Mouse (Mus musculus) ES-E14 (cell line): ENCODE results near the gene Prorsd1. TPM values are rescaled to one million over a fixed set of nuclear protein-coding genes. Genes with fewer than 3 reads are reported as not detected.
A peak's percentile ranks its signal among the peaks of the same experiment; 100 is the strongest.

Experiments used
- DNase-seq: peaks from one replicate; pipeline ENCODE4 v3.0.0-alpha.2; 2013; ENCODE audit warnings: low read depth, low spot score
- H3K27ac ChIP-seq: 2 replicates; pipeline ENCODE4 v1.5.1; 2012; ENCODE audit warnings: low read depth, mild to moderate bottlenecking, low read length, moderate library complexity, mixed read lengths; ENCODE audit not compliant: poor library complexity, insufficient read depth, severe bottlenecking
- H3K36me3 ChIP-seq: 2 replicates; pipeline ENCODE4 v1.6.1; 2012; ENCODE audit warnings: mild to moderate bottlenecking, low read length, moderate library complexity, mixed read lengths; ENCODE audit not compliant: control insufficient read depth, poor library complexity, insufficient read depth, severe bottlenecking
- H3K4me1 ChIP-seq, 2 experiments: fragments of 150-350 bp in 1 of 2; sonication (generic) in 1 of 2; 2 replicates each; pipeline ENCODE4 v1.6.1; 2012; ENCODE audit warnings: low read length in 2 of 2, mild to moderate bottlenecking in 1 of 2, mixed read lengths in 1 of 2; ENCODE audit not compliant: control insufficient read depth in 2 of 2, insufficient read depth in 2 of 2, poor library complexity in 1 of 2
- H3K4me3 ChIP-seq, 2 experiments: fragments of 150-350 bp in 1 of 2; sonication (generic) in 1 of 2; 2 replicates each; pipeline ENCODE4 v1.5.1; 2012; ENCODE audit warnings: low read length in 2 of 2, low read depth in 1 of 2, mild to moderate bottlenecking in 1 of 2, mixed read lengths in 1 of 2; ENCODE audit not compliant: insufficient read depth in 1 of 2, poor library complexity in 1 of 2, severe bottlenecking in 1 of 2
- H3K9ac ChIP-seq: 2 replicates; pipeline ENCODE4 v1.6.1; 2012; ENCODE audit warnings: low read depth, mild to moderate bottlenecking, low read length, mixed read lengths; ENCODE audit not compliant: poor library complexity, insufficient read depth, severe bottlenecking
- H3K9me3 ChIP-seq: fragments of 150-350 bp; sonication (generic); 2 replicates; pipeline ENCODE4 v1.6.1; 2012; ENCODE audit warnings: low read depth, mild to moderate bottlenecking, low read length; ENCODE audit not compliant: control insufficient read depth, insufficient read depth
- CHD2 ChIP-seq: IDR thresholded peaks from 2 replicates; pipeline ENCODE4 v1.6.1; 2014; ENCODE audit warnings: mild to moderate bottlenecking, low read depth, low read length, inconsistent platforms
- HCFC1 ChIP-seq: IDR thresholded peaks from 2 replicates; pipeline ENCODE4 v1.6.1; 2012; ENCODE audit warnings: low read length, inconsistent platforms, borderline replicate concordance; ENCODE audit not compliant: insufficient read depth
- MAFK ChIP-seq: IDR thresholded peaks from 2 replicates; pipeline ENCODE4 v1.6.1; 2014; ENCODE audit warnings: mild to moderate bottlenecking, low read depth, low read length, inconsistent platforms; ENCODE audit not compliant: insufficient read depth
- ZC3H11A ChIP-seq: IDR thresholded peaks from 2 replicates; pipeline ENCODE4 v1.6.1; 2012; ENCODE audit warnings: low read depth, mild to moderate bottlenecking, inconsistent platforms, low read length, borderline replicate concordance
- ZNF384 ChIP-seq: IDR thresholded peaks from 2 replicates; pipeline ENCODE4 v1.6.1; 2012; ENCODE audit warnings: low read depth, low read length, inconsistent platforms
- in situ Hi-C, 2 experiments: fragments of 600-800 bp; cut with MboI; formaldehyde crosslinking; loops; one replicate each; pipeline ENCODE4 v1.15.1; 2025; ENCODE audit warnings: low sequenced_read_pairs in 2 of 2, inconsistent platforms in 1 of 2; ENCODE audit not compliant: unreplicated experiment in 2 of 2
- total RNA-seq: library from RNA; depleted of rRNA; stranded (reverse); fragments of 300-350 nt; gene quantifications from 2 replicates; pipeline ENCODE4 v1.2.3, GENCODE M21; 2012

The Prorsd1 gene
- total RNA-seq, 1 experiment, result 12.4 TPM

DNA sequence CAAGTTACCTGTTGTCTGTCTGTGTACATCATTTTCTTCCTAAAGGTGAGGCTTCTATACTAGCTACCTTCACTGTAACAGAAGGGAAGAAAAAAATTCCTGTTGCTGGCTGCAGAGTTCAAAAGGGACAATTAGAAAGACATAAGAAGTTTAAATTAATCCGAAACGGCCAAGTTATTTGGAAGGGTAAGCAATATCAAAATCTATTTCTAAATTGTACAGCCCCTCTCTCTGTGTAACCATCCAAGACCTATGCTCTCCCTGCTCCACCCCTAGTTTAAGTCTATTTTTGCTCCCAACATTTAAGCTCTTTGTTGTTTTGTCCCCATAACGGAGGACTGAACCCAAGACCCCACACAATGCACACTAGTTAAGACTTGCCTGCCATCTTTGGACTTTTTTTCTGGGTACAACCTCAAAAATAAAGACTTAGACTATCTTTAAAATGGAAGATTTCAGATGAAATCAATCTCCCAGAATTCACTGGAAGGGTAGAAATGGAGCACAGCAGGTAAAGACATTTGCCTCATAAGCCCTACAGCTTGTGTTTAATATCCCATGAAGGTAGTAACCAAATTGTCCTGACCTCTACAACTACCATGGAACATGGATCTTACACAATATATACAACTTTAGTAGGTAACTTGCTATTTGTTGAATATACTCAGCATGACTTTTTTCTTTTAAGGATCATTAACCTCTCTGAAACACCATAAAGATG lies 29.6 kb upstream of the Prorsd1 start:
- no peak overlapping the region for H3K4me3 ChIP-seq
- no peak for DNase-seq
- in situ Hi-C loops, result no loop called here
- H3K9ac ChIP-seq, result no peak overlapping the region
- peaks cover 17% of the 10 kb centered on the region for H3K36me3 ChIP-seq
- H3K4me1 ChIP-seq, result no peaks in the 10 kb centered on the region
- H3K9me3 ChIP-seq, result no peaks in the 10 kb centered on the region
- H3K27ac ChIP-seq, result no peak overlapping the region; the same call in 1 of the 2 replicates
- TF ChIP-seq ZC3H11A (no peak), HCFC1 (no peak), ZNF384 (no peak), CHD2 (peak; percentile 29; the same call in 1 of the 2 replicates)

- Histone ChIP-seq H3K9ac (no peak overlapping the region), H3K36me3 (peaks cover 10% of the 10 kb centered on the region), H3K4me1 (no peaks in the 10 kb centered on the region), H3K4me3 (no peak overlapping the region), H3K9me3 (no peaks in the 10 kb centered on the region), H3K27ac (no peak overlapping the region)
- in situ Hi-C loops, result no loop called here
- DNase-seq, result no peak
- TF ChIP-seq HCFC1, result no peak
- TF ChIP-seq MAFK, result no peak
- no peak for TF ChIP-seq ZC3H11A
- TF ChIP-seq CHD2, result no peak
- no peak for TF ChIP-seq ZNF384
Observed at GRCm38 (mm10) chr11:29538201-29538600, 23.4 kb upstream of the Prorsd1 start.

DNA sequence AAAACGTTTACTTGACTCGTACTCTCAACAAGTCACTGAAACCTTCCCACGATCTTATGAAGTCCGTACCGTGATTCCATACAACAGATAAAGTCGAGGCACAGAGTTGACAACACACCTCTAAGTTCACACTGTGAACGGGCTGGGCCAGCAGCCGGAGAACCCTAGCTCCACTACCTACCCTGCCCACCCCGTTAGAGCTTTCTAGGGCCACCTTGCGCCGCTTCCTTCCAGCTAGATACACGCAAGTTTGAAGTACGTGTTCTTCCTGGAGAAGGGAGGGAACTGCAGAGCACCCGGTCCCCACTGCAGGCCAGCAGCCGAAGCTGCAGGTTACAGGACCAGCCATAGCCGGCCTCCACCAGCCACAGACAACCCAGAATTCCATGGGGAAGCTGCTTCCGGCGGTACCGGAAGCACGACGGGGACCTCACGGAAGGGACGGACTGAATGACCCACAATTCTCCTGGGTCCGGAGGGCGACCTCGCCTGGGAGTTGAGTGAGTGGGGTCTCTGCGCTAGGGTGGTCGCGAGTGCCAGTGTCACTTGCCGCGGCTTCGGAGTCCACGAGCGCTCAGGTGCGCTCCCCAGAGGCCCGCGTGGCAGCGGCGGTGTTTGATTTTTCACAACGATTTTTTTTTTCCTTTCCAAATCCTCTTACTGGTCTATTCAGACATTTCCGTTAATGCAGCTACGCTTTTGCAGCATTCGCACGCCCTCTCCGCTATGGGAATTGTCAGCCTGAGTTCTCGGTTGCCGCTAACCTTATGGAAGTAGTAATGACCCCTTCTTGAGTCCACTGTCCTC lies 11.4 kb upstream of the Prorsd1 start, which contains the start of gene Mtif2:
Gene Mtif2, plus strand, starts transcription at position 421 of the 807 bp plus-strand sequence.
- TF ChIP-seq HCFC1 (peak; percentile 84), CHD2 (no peak), MAFK (no peak), ZNF384 (peak; percentile 55; the same call in 1 of the 2 replicates), ZC3H11A (no peak)
- in situ Hi-C loops, result no loop called here
- Histone ChIP-seq H3K27ac (peak within 1 kb of the TSS; percentile 61), H3K9ac (peak within 1 kb of the TSS; percentile 87), H3K9me3 (no peaks in the 10 kb centered on the region), H3K36me3 (peaks cover 2% of the 10 kb centered on the region; the same call in 1 of the 2 replicates), H3K4me3 (peak within 1 kb of the TSS; percentile 80 to 83), H3K4me1 (no peaks in the 10 kb centered on the region)
- peak; percentile 79 for DNase-seq

DNA sequence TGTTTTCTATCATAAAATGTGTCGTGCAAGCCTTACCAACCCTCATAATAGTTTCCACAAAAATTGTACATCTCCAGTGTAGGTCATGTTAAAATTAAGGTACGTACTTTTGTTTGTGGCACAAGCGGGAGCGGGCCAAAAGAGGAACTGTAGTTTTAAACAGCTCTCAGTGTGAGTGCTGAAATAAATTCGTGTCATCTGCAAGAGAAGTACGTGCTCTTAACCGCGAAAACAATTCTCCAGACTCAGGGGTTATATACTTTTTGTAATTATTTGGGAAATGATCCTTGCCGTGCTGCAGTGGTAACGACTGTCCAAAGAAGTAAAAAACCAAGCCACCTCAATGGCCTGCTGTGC lies 530 bp downstream of the Prorsd1 start:
- in situ Hi-C loops, result no loop called here
- Histone ChIP-seq H3K36me3 (no peaks in the 10 kb centered on the region; the same call in 1 of the 2 replicates), H3K9me3 (no peaks in the 10 kb centered on the region), H3K9ac (peak overlapping the region; percentile 75), H3K4me3 (peak overlapping the region; percentile 73 to 93), H3K4me1 (no peaks in the 10 kb centered on the region), H3K27ac (no peak overlapping the region)
- TF ChIP-seq MAFK (no peak), HCFC1 (no peak), ZC3H11A (no peak), ZNF384 (no peak), CHD2 (no peak)
- no peak for DNase-seq
